Mouse (Mus musculus): Measurements from ENCODE around the gene Chrnb4.
A peak's percentile ranks its signal among the peaks of the same experiment; 100 is the strongest.

Gene Chrnb4

DNA sequence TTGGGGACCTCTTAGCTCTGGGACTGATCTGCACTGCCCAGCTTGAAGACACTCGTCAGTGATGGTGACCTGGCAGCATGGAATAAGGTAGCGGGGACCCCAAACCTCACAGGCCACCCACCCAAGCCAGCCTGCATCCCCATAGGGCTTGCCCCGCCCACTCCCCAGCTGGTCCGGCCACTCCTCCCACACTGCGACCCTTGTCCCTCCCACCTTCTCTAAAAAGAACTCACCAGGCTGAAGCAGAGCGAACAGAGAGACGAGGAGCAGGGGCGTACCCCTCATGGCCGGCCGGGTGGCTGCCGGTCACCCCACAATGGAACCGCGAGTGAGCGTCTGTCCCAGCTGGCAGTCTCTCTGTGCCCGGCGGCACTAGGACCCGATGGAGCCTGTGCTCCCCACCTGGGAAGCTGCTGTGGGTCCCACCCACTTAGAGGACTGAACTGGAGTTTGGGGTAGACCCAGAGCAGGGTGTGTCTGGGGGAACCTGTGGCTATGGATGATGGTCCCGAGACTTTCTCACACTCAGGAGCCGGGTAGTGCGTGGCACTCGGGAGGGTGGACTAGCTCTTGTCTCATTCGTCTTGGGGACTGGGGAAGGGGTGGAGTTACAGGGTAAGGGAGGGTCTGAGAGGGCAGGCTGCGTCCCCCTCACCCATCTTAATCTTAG is at the start of gene Chrnb4:
TSS of gene Chrnb4 (minus strand) at position 569 of the 670 bp plus-strand sequence.
- no peak for DNase-seq (ENCODE audit: low spot score in 2 of 2)

DNA sequence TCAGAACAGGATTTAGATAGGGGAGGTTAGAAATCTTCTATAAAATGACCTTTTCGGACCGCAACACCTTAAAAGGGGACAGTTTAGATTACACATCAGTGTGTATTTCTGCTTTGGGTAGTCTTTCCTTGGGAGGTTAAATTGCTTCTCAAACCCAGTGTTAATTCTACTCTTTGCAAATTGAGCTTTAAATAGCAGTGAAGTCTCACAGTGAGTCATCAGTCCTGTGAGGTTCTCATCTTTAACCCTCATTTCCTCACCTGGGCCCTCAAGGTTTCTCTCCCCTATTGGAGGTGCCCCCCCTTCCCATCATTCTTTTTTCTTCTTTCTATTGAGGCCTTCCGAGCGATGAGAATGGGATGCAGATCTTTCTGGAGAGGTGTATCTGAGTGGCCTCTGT is 48.3 kb upstream of the Chrnb4 start:
- no peak for DNase-seq (ENCODE audit: low spot score in 2 of 2)

DNA sequence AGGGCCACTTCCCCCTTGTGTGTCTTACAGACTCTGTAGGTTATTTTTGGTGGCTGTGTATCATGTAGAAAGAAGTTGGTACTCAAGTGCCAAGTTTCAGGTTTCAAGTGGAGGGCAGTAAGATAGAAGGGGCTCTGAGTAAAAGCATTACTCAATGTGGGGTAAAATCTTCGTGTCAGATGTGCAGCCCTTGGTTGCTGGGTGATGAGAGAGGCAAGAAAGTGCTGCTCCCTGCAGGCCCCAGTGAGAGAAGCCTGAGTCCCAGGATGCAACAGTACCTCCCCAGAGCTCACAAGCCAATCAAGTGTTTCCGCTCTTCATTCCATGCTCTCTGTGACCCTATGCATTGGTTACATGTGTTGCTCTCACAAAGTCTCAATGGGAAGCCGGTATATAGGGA is 47.5 kb upstream of the Chrnb4 start:
- no peak for DNase-seq (ENCODE audit: low spot score in 2 of 2)

DNA sequence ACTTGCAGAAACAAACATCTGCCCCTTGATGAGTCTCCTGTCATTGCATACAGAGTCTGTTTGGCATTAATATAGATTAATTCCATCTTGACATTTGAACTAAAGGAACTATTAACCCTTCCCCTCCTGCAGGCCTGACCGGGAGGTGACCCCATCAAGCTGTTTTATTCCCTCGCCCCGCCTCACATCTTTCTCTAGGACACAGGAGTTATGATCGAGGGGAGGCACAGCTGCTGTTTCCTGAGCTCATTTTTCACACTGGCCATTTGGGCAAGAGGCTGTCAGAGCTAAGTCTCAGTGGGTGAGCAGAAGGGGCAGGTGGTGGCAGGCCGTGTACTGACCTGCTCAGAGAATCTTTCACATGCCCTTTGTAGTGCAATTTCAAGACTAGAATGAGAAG is 41.6 kb upstream of the Chrnb4 start:
- DNase-seq (ENCODE audit: low spot score in 2 of 2): no peak

DNA sequence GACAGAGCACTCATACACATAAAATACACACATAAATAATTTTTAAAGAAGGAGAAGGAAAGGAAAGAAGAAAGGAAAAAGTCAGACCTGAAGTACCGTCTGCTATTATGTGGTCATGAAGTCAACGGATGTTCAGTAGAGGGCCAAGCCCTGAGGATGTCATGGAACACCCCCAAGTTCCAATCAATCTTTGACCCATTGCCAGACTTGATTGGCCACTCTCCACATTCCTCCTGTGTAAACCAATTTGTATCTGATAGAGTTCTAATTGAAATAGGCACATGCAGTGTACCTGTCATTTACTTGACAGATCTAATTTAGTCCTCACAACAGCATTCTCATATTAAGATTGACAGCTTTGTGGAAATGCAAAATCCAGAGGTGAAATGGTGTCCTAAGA is 40.6 kb upstream of the Chrnb4 start:
- DNase-seq (ENCODE audit: low spot score in 2 of 2): no peak

DNA sequence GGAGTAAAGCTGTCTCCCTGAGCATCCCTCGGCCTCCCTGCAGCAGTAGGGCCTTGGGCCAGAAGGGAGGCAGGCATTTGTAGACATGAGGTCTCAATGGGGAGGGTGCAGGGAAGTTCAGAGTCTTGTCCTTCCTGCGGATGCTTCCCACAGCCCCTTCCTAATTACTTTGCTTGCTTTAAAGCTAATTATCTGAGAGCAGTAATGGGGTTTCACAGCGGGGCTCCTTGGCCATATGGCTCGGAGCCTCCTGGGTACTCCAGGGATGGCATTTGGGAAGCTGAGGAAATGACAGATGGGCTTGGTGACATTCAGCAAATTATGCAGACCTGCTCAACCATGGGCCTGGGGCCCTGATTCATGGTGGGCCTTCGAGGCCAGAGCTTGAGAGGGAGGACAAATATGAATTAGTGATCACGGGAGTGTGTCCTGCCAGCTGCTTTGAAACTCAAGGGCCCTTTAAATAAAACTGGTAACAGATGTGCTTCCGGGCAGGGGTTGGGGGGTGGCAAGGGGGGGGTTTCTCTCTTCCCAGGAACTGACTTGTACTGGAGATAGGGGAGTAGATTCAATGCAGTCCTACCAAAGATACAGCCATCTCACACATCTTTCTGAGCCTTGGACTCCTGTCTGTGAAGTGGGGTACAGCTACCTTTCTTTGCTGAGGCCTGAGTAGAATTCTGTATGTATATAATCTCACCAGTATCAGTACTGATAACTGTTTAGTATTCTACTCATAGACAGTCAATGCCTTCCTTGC is 34.8 kb upstream of the Chrnb4 start:
- no peak for DNase-seq (ENCODE audit: low spot score in 2 of 2)

DNA sequence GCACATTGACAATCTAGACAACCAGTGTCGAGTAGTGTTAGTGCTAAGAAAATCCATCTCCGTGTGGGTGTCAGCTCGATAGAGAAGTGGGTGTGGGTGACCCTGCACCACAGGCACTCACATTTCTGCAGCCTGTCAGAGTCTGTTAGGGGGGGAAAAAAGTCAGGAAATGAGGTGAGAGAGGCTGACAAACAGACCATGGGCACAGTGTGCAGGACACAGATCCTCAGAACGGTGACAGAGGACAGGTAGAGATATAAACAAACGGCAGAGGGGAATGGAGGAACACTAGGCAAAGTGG is 19.3 kb upstream of the Chrnb4 start:
- DNase-seq (ENCODE audit: low spot score in 2 of 2): no peak

DNA sequence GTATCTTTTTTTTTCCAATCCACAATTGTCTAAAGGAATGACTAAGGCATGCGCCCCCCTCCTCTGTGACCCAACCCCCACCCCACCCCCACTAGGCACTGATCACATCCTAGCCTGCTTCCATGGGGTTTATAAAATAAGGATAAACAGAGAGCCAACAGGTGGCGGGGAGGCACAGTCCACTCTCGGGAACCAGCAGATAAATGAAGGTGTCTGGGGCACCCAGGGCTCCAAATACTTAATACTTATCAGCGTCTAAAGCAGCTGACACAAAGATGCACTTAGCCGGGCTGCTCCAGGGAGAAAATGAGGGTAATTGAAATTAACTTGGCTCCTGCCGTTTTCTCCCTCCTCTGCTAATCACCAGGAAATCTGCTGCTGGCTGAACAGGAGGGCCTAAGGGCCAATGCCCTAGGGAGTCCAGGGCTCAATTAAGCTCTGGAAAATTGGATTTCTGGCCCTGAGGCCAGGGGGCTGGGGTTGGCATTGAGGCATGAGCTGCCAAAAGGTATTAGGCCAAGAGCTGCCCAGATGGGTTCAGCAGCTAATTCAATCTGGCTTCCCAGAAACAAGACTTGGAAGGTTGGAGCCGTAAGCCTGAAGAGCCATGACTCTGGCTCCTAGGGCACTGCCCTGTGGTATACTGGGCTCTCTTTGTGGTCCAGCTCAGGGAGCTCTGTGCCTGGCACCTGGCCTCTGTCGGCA is 18.8 kb upstream of the Chrnb4 start:
- no peak for DNase-seq (ENCODE audit: low spot score in 2 of 2)

DNA sequence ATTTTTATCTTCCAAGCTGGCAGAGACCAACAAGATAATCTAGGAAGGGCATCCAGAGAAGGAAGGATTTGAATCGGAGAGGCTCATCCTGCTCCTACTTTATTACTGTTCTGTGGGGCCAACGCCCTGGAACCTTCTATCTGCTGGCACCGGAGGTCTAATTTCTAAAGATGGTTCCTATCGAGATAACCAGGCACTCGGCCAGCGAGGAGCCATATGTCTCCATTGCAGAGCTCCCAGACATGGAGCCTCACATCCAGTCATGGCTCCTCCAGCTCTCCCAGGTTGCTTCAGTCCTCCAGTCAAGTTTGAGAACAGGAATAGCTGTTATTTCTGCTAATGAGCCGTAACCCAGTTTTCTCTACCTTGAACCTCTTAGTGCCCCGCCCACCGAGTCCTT is 16.7 kb upstream of the Chrnb4 start:
- DNase-seq (ENCODE audit: low spot score in 2 of 2): no peak

DNA sequence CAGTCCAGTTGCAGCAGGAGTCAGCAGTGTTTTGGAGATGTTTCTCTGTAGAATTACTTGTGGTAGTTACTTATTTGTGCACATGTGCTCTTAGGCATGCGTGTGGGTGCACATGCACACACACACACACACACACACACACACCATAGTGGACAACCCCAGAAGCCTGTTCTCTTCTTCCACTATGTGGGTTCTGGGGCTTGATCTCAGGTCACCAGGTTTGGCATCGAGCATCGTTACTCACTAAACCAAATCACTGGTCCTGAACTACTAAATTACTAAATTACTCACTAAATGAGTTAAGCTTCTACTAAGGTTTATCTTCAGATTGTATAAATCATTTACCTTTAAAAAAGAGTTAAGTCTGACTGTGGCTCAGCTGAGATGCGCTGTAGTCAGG is 9.5 kb upstream of the Chrnb4 start:
- no peak for DNase-seq (ENCODE audit: low spot score in 2 of 2)

DNA sequence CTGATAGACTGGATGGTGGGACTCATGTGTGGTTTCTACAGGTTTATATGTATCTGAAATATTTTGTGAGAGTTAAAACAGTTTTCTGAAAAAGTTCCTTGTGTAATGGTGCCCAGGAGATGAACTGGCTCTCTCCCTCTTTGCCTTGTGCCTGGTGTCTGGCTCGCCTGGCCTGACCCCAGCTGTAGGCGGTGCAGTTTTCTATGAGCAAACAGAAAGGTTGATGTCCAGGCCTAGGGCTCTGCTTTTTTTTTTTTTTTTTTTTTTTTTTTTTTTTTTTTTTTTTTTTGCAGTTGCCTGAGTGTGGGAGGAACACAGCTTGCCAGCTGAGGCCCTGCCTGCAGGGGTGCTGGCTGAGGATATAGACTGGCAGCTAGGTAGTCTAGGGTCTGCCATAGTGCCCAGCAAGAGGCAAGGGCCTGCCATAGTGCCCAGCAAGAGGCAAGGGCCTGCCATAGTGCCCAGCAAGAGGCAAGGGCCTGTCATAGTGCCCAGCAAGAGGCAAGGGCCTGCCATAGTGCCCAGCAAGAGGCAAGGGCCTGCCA is 6.9 kb upstream of the Chrnb4 start:
- DNase-seq (ENCODE audit: low spot score in 2 of 2): no peak

DNA sequence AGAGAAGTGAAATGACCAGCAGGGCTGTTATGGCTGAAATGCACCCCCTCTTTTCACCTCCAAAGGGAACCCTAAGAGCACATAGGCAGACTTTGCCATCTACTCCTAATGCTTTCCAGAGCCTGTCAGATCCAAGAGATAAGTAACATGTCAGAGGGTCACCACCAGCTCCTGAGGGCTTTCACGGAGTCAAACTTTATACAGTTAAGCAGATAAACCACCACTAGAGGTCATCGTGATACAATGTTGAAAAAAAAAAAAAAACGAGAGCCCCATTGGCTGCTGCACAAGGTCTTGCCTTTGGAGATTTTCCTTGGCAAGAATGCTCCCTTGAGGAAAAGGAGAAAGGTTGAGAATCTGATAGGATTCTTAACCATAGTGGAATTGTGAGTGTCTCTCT is 1.8 kb downstream of the Chrnb4 start:
- DNase-seq (ENCODE audit: low spot score in 2 of 2): no peak

DNA sequence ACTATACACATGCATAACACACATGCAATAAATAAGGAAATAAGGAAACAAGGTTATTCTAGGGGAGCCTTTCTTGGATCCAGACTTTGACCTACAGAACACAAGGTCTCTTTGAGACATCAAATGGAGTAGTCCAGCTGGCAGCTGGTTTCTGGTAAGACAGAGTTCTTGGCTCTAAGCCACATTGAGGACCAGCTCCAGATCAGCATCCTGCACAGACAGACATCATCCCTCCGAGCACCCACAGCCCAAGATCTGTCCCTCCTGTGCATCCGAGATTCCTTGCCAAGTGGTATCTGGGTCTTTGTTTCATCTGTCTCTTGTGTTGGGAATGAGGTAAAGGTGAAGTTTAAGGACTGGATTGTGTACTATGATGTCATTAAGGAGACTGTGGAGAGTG is 3.6 kb downstream of the Chrnb4 start:
- no peak for DNase-seq (ENCODE audit: low spot score in 2 of 2)

DNA sequence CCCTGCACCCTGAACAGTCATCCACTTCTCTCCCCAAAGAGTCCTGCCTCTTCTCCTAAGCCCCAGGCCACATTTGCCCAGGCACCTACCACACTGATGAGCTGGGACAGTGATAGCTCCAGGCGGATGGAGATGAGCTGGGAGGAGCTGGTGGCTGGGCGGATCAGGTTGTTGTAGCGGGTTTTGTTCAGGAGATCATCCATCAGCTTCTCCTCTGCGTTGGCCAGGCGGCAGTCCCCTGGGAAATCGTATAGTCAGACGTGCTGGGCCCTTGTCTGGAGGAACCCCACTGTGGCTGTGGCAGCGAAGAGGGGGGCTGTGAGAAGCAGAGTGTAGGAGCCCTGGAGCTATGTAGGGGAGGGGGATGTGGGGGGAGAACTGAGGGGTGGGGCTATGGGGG is 4.9 kb downstream of the Chrnb4 start:
- DNase-seq (ENCODE audit: low spot score in 2 of 2): no peak

DNA sequence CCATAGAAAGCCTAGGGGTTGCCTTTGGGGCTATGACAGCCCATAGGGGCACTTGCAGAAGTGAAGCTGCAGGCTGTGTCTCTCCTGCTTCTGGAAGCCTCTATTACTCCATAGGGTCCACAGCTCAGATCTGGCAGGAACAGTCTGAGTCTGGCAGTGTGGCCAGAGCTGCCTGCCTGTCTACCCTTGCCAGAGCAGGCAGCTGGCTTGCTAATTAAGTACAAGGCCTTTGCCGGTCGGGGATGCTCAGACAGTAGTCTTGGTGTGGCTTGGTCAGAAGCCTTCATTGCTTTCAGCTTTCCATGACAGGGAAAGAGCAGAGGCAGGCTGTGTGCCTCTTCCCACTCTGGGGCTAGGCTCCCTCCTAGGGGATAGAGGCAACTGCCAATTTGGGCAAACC is 7.2 kb downstream of the Chrnb4 start:
- no peak for DNase-seq (ENCODE audit: low spot score in 2 of 2)

DNA sequence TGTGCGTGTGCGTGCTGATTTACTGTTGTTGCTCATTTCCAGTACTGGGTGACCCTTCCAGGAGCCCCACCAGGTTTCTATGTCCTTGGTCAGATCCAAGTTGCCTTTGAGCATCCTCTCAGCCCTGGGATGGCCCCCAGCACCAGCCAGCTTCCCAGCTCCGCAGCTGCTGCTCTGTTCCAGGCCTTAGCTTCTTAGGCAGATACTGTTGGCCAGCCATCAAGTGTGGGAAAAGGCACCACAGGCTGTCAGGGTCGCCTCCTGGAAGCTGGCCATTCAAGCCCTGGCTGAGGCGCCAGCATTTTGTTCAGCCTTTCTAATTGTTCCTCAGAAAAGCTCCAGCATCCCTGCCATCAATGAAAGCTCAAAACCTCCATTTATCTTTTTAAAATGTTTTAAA is 8.6 kb downstream of the Chrnb4 start:
- no peak for DNase-seq (ENCODE audit: low spot score in 2 of 2)

DNA sequence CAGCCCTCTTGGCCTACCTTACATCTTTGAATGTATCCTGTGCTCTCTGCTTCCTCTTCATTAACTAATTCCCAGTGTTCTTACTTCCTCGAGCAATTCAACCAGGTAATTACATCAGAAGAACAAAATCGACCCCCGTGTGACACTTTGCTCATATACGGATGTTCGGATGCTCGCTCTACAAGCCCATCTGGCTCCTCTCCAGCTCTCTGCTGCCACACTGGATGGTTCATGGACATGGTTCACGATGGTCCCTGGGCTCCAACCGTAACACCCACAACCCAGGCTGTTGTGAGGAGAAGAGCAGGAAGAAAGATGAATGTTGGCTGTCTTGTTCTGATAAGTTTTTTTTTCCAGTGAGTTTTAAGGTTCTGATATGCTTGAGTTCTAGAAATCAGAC is 9.6 kb downstream of the Chrnb4 start:
- DNase-seq (ENCODE audit: low spot score in 2 of 2): no peak

DNA sequence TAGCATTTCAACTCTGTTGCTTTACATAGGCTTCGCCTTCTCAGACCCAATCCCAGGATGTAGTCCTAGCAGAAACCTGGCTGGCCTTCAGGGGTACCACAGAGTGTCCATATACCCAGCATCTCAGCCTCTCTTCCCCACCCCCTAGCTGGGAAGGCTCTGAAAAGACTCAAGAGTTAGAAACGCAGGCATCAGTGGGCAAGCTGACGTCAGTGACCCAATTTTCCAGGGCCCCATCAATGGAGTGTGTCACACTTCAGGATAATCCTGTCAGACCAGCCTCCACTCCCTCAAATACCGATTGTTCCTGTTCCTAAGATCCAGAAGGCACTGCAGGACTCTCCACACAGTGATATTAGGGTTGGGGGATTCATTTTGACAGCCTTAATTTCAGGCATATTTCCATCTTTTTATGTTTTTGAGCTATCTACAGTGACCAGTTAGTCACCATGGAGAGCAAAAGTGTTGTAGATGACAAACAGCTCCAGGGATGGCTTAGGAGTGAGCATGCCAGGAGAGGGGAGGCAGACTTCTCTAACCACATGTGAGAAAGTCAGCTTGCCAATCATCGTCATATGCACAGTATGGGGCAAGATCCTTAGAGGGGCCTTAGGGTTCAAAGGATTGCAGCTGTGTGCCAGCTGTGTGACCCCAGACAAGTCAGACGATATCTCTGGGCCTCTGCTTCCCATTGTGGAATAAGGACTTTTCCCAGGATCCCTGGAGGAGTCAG is 17.0 kb downstream of the Chrnb4 start:
- no peak for DNase-seq (ENCODE audit: low spot score in 2 of 2)

DNA sequence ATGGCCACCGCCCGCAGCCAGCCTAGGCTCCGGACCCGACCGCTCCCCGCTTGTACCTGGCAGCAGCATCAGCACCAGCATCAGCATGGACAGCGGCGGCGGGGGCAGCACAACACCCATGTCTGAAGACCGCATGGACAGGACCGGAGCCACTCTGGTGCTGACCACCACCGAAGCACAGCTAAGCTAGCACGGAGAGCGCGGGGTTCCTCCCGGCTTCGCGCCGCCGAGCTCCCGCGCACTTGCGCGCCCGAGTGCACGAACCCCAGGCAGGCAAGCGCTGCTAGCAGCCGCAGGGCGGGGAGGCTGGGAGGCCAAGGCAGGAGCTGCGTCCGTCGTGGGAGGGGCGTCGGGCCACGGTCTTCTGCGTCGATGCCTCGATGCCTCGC is 22.3 kb downstream of the Chrnb4 start, which contains the start of gene Chrna3:
TSS of gene Chrna3 (minus strand) at position 288 of the 389 bp plus-strand sequence.
- DNase-seq (ENCODE audit: low spot score in 2 of 2): no peak

DNA sequence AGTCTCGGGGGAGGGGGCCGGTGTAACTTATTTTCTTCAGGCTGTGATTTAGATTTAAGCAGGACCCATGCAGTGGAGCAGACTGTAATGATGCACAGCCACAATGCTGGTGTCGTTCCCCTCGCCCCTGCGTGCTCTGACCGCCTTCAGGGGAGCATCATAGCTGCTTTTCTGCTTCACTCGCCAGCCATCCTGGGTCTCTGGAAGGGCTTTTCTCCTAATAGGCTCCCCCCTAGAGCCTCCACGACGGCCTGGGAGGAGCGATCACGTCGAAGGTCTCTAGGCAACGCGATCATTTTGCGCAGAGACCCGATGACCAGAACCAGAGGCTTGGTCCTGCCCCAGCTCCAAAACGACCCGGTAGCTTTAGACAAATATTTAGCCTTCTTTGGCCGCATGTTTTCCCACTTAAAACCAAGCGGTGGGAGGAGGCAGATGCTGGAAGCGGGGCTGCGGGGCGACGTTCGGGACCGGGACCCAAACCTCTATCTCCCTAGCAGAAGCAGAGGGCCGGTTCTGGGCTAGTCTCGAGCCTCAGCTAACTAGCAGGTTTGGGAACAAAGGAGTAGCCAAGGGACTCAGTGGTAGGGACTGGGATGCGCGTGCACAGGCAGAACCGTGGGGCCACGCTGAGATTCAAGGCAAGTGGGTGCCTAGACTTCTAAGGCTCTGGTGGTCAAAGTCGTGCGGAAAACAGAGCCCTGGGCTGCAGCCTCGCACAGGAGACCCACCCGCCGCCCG is 22.9 kb downstream of the Chrnb4 start:
- DNase-seq (ENCODE audit: low spot score in 2 of 2): no peak

DNA sequence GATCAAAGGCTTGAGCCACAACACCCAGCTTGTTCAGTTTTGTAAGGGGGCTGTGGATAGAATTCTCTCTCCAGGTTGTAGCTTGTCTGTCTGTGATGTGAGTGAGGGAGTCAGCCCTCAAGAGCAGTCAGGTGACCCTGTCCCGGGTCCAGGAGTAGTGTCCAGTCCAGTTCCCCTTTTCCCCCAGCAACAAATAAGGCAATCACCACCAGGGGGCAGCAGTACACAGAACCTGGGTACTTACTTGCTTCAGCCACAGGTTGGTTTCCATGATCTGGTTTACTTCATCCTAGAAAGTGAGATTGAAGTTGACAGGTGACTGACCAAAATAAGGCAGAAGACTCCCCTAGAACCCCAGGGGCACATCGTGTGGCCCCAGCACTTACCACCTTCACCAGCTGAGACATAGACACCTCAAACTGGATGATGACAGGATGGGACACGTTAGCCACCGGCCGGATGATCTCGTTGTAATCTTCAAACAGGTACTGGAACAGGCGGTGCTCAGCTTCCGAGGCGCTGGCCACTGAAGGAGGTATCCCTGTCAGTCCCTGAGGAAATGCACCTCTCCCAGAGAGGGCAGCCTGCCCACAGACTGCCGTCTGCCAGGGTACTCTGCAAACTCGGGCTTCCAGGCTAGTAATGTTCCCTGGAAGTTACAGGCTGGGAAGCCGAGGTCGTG is 24.5 kb downstream of the Chrnb4 start:
- DNase-seq (ENCODE audit: low spot score in 2 of 2): peak; percentile 58 to 82
